ENCODE assay signal across 8 mouse cellular contexts in genomic region chr2:148406160-148406970, GRCm38 (mm10). TPM values are rescaled to one million over a fixed set of nuclear protein-coding genes. Genes with fewer than 3 reads are reported as not detected.
A peak's percentile ranks its signal among the peaks of the same experiment; 100 is the strongest.
DNase-seq lines count a peak whose midpoint lies in the region; ATAC-seq lines count a peak whose summit lies in the region.

No protein-coding gene starts in this region.

- H3K36me3 ChIP-seq in heart, embryonic 14.5 days (ENCODE audit: control insufficient read depth, insufficient read depth, low read length), result no peaks in the 10 kb centered on the region

- peaks cover 11% of the 10 kb centered on the region; the same call in 1 of the 2 replicates for H3K4me1 ChIP-seq in brown adipose tissue, adult 24 weeks (ENCODE audit: control insufficient read depth, insufficient read depth, insufficient read length, low read length)
- H3K4me1 ChIP-seq in heart, embryonic 14.5 days (ENCODE audit: control insufficient read depth in 2 of 2, insufficient read depth in 2 of 2, low read length in 2 of 2), result peaks cover 8 to 15% of the 10 kb centered on the region in 2 experiments; a peak in 3 of 4 replicates

- peaks cover 28% of the 10 kb centered on the region for H3K27me3 ChIP-seq in heart, embryonic 14.5 days (ENCODE audit: control insufficient read depth, insufficient read depth, low read length)

- H3K4me3 ChIP-seq in brown adipose tissue, adult 24 weeks (ENCODE audit: insufficient read depth, low read depth, low read length), result peak overlapping the region; percentile 68
- H3K4me3 ChIP-seq in heart, embryonic 14.5 days (ENCODE audit: control insufficient read depth in 1 of 2, insufficient read depth in 1 of 2, low read depth in 1 of 2, low read length in 2 of 2), result peak overlapping the region; percentile 39 to 48

- DNase-seq in heart, adult 11 months, result peak; percentile 96
- no peak for DNase-seq in heart, adult 8-10 months (ENCODE audit: low spot score)
- peak; percentile 68 for DNase-seq in kidney, postnatal 10 days
- peak; percentile 78 for DNase-seq in lung, postnatal 36 days
- peak; percentile 45 for DNase-seq in right cerebral cortex, postnatal 14 days
- no peak for DNase-seq in urinary bladder, postnatal 36 days (ENCODE audit: low spot score in 2 of 2)

- peak overlapping the region; percentile 70; the same call in 1 of the 2 replicates for H3K9ac ChIP-seq in heart, embryonic 14.5 days (ENCODE audit: low read length)

- 10% methylated on average over 34 of the region's 34 CpGs for WGBS in heart, embryonic 14.5 days

- H3K4me2 ChIP-seq in heart, embryonic 14.5 days (ENCODE audit: low read length), result peak overlapping the region; percentile 93

- peak overlapping the region; percentile 67 for H3K27ac ChIP-seq in brown adipose tissue, adult 24 weeks (replicated peaks; ENCODE audit: low read depth, low read length)
- no peak overlapping the region for H3K27ac ChIP-seq in heart, embryonic 14.5 days (replicated peaks in 1 of 2; ENCODE audit: control insufficient read depth in 1 of 2, insufficient read depth in 1 of 2, low read depth in 2 of 2, low read length in 2 of 2)

- no peaks in the 10 kb centered on the region for H3K9me3 ChIP-seq in heart, embryonic 14.5 days (ENCODE audit: control insufficient read depth, low read length)

- no peak for ATAC-seq in heart, embryonic 14.5 days (ENCODE audit: insufficient number of reproducible peaks, insufficient read depth, low FRiP score, low read depth)

RNA-seq across cellular contexts. Expression of gene Thbd, which starts 1.6 kb away (rescaled TPM):
- 10 to 100 TPM; 34.5 to 51.7 (median 43.7) TPM for total RNA-seq in heart, adult 8-10 months (2022)
- polyA plus RNA-seq in brown adipose tissue, adult 24 weeks (2012; ENCODE audit: insufficient read depth, insufficient read length, missing spikeins), result 12.8 and 14.6 TPM in 2 replicates
- polyA plus RNA-seq in heart, embryonic 14.5 days (2014; fragmentation: Nextera tagmentation; extraction: Ambion mirVana), result 13.6 and 20.0 TPM in 2 replicates

RNA-seq across cellular contexts. Expression of gene Sstr4, which starts 11.2 kb away (rescaled TPM):
- total RNA-seq in heart, adult 8-10 months (2022), result 1 to 10 TPM in 3 of 4 experiments, under 1 TPM in 1; 0.98 to 1.8 (median 1.3) TPM
- not detected in 2 replicates for polyA plus RNA-seq in brown adipose tissue, adult 24 weeks (2012; ENCODE audit: insufficient read depth, insufficient read length, missing spikeins)
- polyA plus RNA-seq in heart, embryonic 14.5 days (2014; fragmentation: Nextera tagmentation; extraction: Ambion mirVana), result 0.78 and 1.5 TPM in 2 replicates

RNA-seq across cellular contexts. Expression of gene Cd93, which starts 37.0 kb away (rescaled TPM):
- total RNA-seq in heart, adult 8-10 months (2022), result 10 to 100 TPM; 30.6 to 48.2 (median 40.0) TPM
- 10.7 and 17.0 TPM in 2 replicates for polyA plus RNA-seq in brown adipose tissue, adult 24 weeks (2012; ENCODE audit: insufficient read depth, insufficient read length, missing spikeins)
- 31.2 and 32.0 TPM in 2 replicates for polyA plus RNA-seq in heart, embryonic 14.5 days (2014; fragmentation: Nextera tagmentation; extraction: Ambion mirVana)

Comparison
In these comparisons a context has a peak if more than half of its experiments do, and no peak if none do; other contexts are left out.
1. DNase-seq: peak in heart, adult 11 months (single experiment), kidney, postnatal 10 days (single experiment), lung, postnatal 36 days (single experiment) and right cerebral cortex, postnatal 14 days (single experiment); none in heart, adult 8-10 months (single experiment) and urinary bladder, postnatal 36 days (0 of 2).